Mouse (Mus musculus) CH12F3 (cell line): Measurements from ENCODE around the gene Ppp4r1.

Experiments used
- in situ Hi-C: fragments of 300-500 bp; cut with MboI; formaldehyde crosslinking; loops from 2 replicates; pipeline ENCODE4 v1.14.3; 2020; ENCODE audit warnings: low sequenced_read_pairs

Gene Ppp4r1

DNA sequence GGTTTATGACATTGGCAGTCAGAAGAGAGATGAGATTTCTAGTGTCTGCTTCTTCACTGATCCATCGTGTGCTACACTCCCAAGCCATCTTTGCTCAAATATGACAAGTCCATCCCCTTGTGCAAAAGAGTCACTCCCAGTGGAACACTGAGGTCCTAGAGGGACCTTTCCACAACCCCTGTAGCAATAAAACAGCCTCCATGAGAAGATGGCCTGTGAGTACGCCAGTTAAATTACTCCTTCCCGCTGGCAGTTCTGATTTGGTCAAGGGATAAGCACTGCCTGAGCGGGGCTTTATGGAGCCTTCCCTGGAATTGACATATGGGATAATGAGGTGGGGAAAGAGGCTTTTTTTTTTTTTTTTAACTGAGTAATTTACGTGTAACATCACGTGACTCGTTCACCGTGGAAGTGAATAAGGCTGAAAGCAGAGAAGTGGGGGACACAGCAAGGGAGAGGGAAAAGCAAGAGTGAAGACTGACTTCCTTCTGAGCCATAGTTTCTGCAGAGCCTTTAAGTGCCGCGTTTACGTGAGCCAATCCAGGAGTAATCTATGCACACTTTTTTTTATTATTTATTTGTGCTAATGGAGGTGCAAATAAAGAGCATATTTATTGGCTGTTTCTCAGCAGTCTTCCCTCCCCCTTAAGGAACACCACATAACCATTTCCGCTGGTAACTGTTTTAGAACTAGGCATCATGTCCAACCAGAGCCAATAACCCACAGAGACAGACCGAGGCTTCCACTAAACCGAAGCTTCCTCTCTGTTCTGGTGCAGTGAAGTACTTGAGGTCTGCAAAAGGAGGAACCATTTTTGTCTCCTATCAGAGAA, 103.5 kb downstream of the Ppp4r1 start, which contains the start of gene Ralbp1:
Gene Ralbp1 (minus strand): TSS at position 102 of the 833 bp plus-strand sequence.
- in situ Hi-C loops: no loop called here

DNA sequence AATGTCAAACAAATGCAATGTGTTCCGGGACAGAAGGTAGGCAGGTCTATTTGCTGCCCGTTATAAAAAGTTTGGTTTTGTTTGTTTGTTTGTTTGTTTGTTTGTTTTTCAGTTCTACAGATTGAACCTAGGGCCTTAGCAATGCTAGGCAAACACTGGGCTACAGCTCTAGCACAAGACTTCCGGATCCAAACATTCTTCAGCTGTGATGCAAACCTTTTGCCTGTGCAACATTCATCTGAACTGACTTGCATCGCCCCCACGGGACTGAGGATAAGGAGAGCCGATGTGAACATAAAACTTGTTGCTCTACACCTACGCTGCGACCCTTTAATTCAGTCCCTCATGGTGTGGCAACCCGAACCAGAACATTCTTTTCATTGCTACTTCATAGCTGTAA, 104.2 kb downstream of the Ppp4r1 start:
- in situ Hi-C loops: no loop called here

DNA sequence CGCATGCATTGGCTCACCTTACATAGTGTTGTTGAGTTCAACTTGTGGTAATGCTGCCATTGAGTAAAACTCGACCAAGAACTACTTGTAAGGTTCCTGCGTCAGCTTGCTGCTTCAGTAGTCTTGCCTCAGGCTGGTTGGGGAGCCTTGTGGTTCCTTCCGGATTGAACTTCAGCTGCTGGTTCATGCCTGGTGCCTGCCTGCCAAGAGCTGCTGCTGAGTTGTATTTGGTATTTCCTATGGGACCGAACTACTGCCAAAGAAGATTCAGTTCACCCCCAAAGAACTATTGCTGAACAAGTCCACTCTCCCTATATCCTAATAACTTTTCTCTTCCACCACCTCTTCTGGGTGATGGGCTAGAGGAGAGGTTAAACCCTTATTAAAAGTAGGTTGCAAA, 107.1 kb downstream of the Ppp4r1 start:
- in situ Hi-C loops: no loop called here
